Mouse (Mus musculus): ENCODE measurements around the gene Krt86.
"Not testable (repeated sequence)": the region's sequence is repeated elsewhere in the genome, so short reads cannot be mapped to it uniquely, and the experiment has no call there.

Krt86 gene

GRCm38 (mm10) chr15:101492718-101493117, 19.4 kb downstream of the Krt86 start:
- DNase-seq (ENCODE audit: low read depth): no peak

GRCm38 (mm10) chr15:101493713-101494112, 20.4 kb downstream of the Krt86 start:
- DNase-seq (ENCODE audit: low read depth): no peak

DNA sequence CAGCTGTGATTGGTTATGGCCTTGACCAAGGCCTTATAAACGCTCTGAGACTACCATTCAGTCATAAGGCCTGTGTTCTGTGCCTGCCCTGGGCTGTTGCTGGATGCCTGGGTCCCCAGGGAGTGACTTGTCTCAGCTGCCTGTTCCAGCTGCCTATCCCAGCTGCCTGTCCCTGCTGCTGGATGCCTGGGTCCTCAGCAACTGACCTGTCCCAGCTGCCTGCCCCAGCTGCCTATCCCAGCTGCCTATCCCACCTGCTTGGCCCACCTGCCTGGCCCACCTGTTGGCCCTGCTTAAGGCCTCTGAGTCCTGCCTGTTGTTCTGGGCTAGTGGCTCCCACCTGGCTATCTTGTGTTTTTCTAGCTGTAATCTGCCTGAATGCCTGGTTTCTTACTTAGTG, 20.9 kb downstream of the Krt86 start:
- no peak for DNase-seq (ENCODE audit: low read depth)

- no peak for DNase-seq (ENCODE audit: low read depth)
Observed at GRCm38 (mm10) chr15:101495266-101495665, 22.0 kb downstream of the Krt86 start.

GRCm38 (mm10) chr15:101497181-101497580, 23.9 kb downstream of the Krt86 start:
- peak; percentile 48 for DNase-seq (ENCODE audit: low read depth)

DNA sequence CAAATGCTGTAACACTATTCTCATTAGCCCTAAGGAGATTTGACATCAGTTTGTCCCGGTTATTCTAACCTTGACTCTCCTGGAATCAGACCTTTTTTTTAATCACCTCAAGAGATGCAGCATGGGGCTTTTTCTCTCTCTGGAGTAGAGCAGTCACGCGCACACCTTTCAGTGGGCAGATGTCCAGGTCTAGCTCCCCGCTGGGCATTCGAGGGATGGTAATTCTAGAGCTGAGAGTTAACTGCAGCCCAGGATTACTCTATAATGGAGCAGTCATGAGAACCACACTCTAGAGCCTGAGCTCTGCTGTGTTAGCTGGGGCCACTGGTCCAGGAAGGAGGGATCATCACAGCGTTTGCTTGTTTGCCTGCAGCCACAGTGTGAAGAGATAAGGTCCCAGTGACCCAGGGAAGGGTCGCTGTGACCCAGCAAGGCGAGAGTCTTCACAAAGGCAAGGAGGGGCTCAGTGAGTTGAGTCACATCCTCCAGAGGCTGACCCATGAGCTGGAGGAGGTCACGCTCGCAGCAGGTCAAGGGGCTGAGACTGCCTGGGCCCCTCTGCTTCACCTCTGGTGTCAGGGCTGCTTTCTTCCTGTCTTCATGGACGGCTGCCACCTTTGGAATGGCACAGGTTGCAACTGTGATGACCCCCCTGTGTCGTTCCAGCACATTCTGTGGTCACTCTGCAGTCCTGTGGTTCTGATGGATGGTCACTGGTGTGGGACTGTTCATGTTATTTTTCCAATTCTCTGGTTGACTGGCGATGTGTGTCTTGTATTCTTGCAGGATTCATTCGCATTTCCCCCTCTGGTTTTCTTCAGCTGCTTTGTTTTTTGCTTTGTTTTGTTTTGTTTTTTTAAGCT, 33.8 kb downstream of the Krt86 start:
- DNase-seq (ENCODE audit: low read depth): no peak

DNA sequence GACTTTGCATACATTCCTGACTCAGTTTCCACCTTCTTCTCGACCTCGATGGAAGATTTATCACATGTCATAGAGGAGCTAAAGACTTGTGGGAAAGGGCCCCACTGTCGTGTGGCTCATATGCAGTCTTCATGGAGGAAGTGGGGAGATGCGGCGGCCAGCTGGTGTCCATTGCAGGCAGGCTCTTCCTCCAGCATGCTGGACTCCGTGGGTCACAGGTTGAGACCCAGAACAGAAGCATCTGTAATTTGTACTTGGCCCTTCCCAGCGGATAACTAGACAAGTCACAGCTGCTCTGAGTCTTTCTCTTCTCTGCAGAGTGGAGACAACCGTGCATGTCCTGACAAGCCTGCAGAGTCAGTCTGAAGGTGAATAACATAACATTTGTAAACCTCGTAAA, 35.0 kb downstream of the Krt86 start:
- no peak for DNase-seq (ENCODE audit: low read depth)

DNA sequence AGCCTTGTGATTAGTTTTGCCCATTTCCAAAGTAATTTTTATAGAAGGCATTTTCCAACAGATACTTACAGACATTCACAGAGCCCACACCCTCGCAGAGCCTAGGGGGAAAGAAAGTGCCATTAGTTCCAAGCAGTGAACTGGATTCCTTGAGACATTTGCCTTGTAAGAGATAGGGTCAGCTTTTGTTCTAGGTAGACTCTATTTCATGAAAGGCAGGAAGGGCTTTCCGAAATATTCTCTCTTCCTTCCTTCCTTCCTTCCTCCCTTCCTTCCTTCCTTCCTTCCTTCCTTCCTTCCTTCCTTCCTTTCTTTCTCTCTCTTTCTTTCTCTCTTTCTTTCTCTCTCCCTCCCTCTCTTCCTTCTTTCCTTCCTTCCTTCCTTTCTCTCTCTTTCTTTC, 43.9 kb downstream of the Krt86 start, which contains the start of gene Gm49425:
TSS of gene Gm49425 (minus strand) at position 101 of the 400 bp plus-strand sequence.
- DNase-seq (ENCODE audit: low read depth): not testable (repeated sequence)

DNA sequence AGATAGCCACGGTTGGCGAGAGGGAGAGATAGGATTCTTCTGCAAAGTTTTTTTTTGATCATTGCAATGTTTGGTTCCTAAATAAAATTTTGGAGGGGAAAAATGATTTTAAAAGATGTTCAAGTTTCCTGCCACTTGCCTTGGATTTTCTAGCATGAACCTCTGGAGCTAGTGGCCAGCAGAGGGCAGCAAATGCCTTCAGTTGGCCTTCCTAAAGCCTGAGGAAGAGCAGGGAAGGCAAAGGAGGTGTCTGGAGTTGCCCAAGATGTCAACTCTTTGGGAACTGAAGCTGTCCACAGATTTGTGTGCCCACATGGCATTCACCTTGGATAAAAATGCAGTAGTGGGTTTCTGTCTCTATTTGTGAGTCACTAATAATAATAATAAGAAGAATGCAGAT, 46.5 kb downstream of the Krt86 start:
- peak; percentile 77 for DNase-seq (ENCODE audit: low read depth)

DNA sequence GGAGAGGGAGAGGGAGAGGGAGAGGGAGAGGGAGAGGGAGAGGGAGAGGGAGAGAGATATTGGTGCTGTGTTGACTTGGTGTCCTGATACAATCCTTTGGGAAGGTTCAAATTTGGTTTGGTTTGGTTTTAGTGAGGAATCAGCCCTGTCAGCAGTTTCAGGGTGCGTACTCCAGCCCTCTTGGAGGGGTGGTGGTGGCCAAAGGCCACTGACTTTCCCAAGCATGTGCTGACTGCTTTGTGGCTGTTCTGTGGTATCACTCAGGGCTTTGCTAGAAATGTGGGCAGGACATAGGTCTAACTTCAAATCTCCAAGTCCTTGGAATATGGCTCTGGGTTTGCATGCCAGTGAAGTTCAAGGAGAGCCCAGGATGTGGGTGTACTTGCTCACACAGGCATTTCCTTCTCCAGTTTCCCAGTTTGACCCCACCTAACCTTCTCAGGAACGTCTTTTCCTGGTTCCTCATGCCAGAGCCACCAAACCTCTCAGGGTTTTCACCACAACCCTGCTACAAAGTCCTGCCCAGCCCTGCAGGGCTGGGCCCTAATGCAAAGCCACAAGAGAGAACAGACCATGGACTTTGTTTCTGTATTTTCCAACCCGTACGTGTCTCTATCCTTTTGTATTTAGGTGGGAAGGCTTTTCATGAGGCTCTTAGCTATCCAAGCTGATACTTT, 49.4 kb downstream of the Krt86 start:
- no peak for DNase-seq (ENCODE audit: low read depth)
